Mouse (Mus musculus) liver, embryonic 15.5 days (tissue): ENCODE measurements around the gene Vsx1. TPM values are rescaled to one million over a fixed set of nuclear protein-coding genes. Genes with fewer than 3 reads are reported as not detected.

Experiments
- ATAC-seq: fragments of 200-750 bp; cut with Nextera tagmentation; 2 replicates; pipeline ENCODE4 v1.8.0; 2017; ENCODE audit warnings: moderate number of reproducible peaks, mild to moderate bottlenecking, moderate library complexity; ENCODE audit not compliant: insufficient read depth
- H3K27ac ChIP-seq: fragments of 300-500 bp; sonication (generic); replicated peaks from 2 replicates; pipeline ENCODE4 v1.5.1; 2015; ENCODE audit warnings: mild to moderate bottlenecking, inconsistent platforms
- H3K27me3 ChIP-seq: fragments of 300-500 bp; sonication (generic); 2 replicates; pipeline ENCODE4 v1.6.1; 2015; ENCODE audit warnings: mild to moderate bottlenecking, inconsistent platforms
- H3K36me3 ChIP-seq: fragments of 300-500 bp; sonication (generic); replicated peaks from 2 replicates; pipeline ENCODE4 v1.6.1; 2015; ENCODE audit warnings: moderate library complexity, mild to moderate bottlenecking, inconsistent platforms
- H3K4me1 ChIP-seq: fragments of 300-500 bp; sonication (generic); replicated peaks from 2 replicates; pipeline ENCODE4 v1.6.1; 2015; ENCODE audit warnings: inconsistent platforms
- H3K4me2 ChIP-seq: fragments of 300-500 bp; sonication (generic); 2 replicates; pipeline ENCODE4 v1.6.1; 2015; ENCODE audit warnings: moderate library complexity, mild to moderate bottlenecking, inconsistent platforms
- H3K4me3 ChIP-seq: fragments of 300-500 bp; sonication (generic); replicated peaks from 2 replicates; pipeline ENCODE4 v1.5.1; 2015; ENCODE audit warnings: mild to moderate bottlenecking, inconsistent platforms
- H3K9ac ChIP-seq: fragments of 300-500 bp; sonication (generic); 2 replicates; pipeline ENCODE4 v1.6.1; 2015; ENCODE audit warnings: moderate library complexity, mild to moderate bottlenecking, inconsistent platforms
- H3K9me3 ChIP-seq: fragments of 300-500 bp; sonication (generic); replicated peaks from 2 replicates; pipeline ENCODE4 v1.6.1; 2016; ENCODE audit warnings: inconsistent platforms
- WGBS: fragments of 180-500 bp; shearing (Covaris S2); methylation state at CpG from one replicate; pipeline ENCODE4 v1.1.7; 2015; ENCODE audit warnings: mixed read lengths; ENCODE audit not compliant: insufficient replicate concordance; 5-methylcytosine and 5-hydroxymethylcytosine counted together
- polyA plus RNA-seq: library from polyadenylated mRNA; unstranded; fragments of >200 nt; fragmentation: Nextera tagmentation; extraction: Ambion mirVana; gene quantifications from 2 replicates; pipeline ENCODE4 v1.2.1, GENCODE M21; 2015

The Vsx1 gene
- polyA plus RNA-seq, 1 experiment from 2014 or later, result not detected

GRCm38 (mm10) chr2:150667065-150667819, 21.9 kb downstream of the Vsx1 start:
- ATAC-seq, result peak; percentile 30
- H3K36me3 ChIP-seq, result no peaks in the 10 kb centered on the region
- WGBS, result under 1% methylated on average over 17 of the region's 17 CpGs
- peak overlapping the region; percentile 84 for H3K9ac ChIP-seq
- H3K27ac ChIP-seq, result peak overlapping the region; percentile 95
- no peaks in the 10 kb centered on the region for H3K9me3 ChIP-seq
- H3K4me3 ChIP-seq, result peak overlapping the region; percentile 82
- H3K4me2 ChIP-seq, result peak overlapping the region; percentile 96
- no peaks in the 10 kb centered on the region for H3K27me3 ChIP-seq
- peaks cover 88% of the 10 kb centered on the region for H3K4me1 ChIP-seq

- peak overlapping the region; percentile 95 for H3K27ac ChIP-seq
- no peak for ATAC-seq
- H3K4me2 ChIP-seq, result peak overlapping the region; percentile 96
- H3K9me3 ChIP-seq, result no peaks in the 10 kb centered on the region
- peaks cover 90% of the 10 kb centered on the region for H3K4me1 ChIP-seq
- no peaks in the 10 kb centered on the region for H3K36me3 ChIP-seq
- peak overlapping the region; percentile 84 for H3K9ac ChIP-seq
- H3K27me3 ChIP-seq, result no peaks in the 10 kb centered on the region
- H3K4me3 ChIP-seq, result peak overlapping the region; percentile 82
- 26% methylated on average over 7 of the region's 7 CpGs for WGBS
Observed at GRCm38 (mm10) chr2:150666723-150667064, 22.5 kb downstream of the Vsx1 start.

GRCm38 (mm10) chr2:150665534-150666451, 23.4 kb downstream of the Vsx1 start:
- 0 out of 2 replicates have a peak, but pooled peaks cover 5% of the 10 kb centered on the region for H3K36me3 ChIP-seq
- H3K9ac ChIP-seq, result peak overlapping the region; percentile 28; the same call in 1 of the 2 replicates
- H3K27me3 ChIP-seq, result no peaks in the 10 kb centered on the region
- H3K4me2 ChIP-seq, result peak overlapping the region; percentile 96
- peak overlapping the region; percentile 82 for H3K4me3 ChIP-seq
- WGBS, result 7% methylated on average over 10 of the region's 10 CpGs
- no peaks in the 10 kb centered on the region for H3K9me3 ChIP-seq
- peaks cover 90% of the 10 kb centered on the region for H3K4me1 ChIP-seq
- ATAC-seq, result peak; percentile 71
- H3K27ac ChIP-seq, result peak overlapping the region; percentile 95

GRCm38 (mm10) chr2:150665006-150665405, 24.2 kb downstream of the Vsx1 start:
- Histone ChIP-seq H3K27me3 (no peaks in the 10 kb centered on the region), H3K9me3 (no peaks in the 10 kb centered on the region), H3K27ac (peak overlapping the region; percentile 95), H3K4me1 (peaks cover 92% of the 10 kb centered on the region), H3K36me3 (peaks cover 12% of the 10 kb centered on the region), H3K9ac (peak overlapping the region; percentile 28), H3K4me3 (peak overlapping the region; percentile 82), H3K4me2 (peak overlapping the region; percentile 96)
- ATAC-seq, result no peak
- WGBS, result 14% methylated on average over 2 of the region's 2 CpGs

GRCm38 (mm10) chr2:150664152-150664920, 24.8 kb downstream of the Vsx1 start:
- Histone ChIP-seq H3K27me3 (no peaks in the 10 kb centered on the region), H3K36me3 (peaks cover 19% of the 10 kb centered on the region), H3K9ac (peak overlapping the region; percentile 28), H3K4me1 (peaks cover 89% of the 10 kb centered on the region), H3K27ac (peak overlapping the region; percentile 95), H3K4me3 (peak overlapping the region; percentile 82), H3K9me3 (no peaks in the 10 kb centered on the region), H3K4me2 (peak overlapping the region; percentile 96)
- no peak for ATAC-seq
- WGBS, result 34% methylated on average over 5 of the region's 5 CpGs

- 58% methylated on average over 9 of the region's 9 CpGs for WGBS
- ATAC-seq, result no peak
- Histone ChIP-seq H3K4me2 (peak overlapping the region; percentile 96), H3K4me3 (no peak overlapping the region), H3K36me3 (peaks cover 30% of the 10 kb centered on the region), H3K27me3 (no peaks in the 10 kb centered on the region), H3K9ac (no peak overlapping the region), H3K4me1 (peaks cover 78% of the 10 kb centered on the region), H3K27ac (peak overlapping the region; percentile 95), H3K9me3 (no peaks in the 10 kb centered on the region)
Observed at GRCm38 (mm10) chr2:150663255-150663654, 25.9 kb downstream of the Vsx1 start.

GRCm38 (mm10) chr2:150662007-150662406, 27.2 kb downstream of the Vsx1 start:
- no peaks in the 10 kb centered on the region for H3K9me3 ChIP-seq
- 86% methylated on average over 2 of the region's 2 CpGs for WGBS
- H3K27ac ChIP-seq, result no peak overlapping the region

GRCm38 (mm10) chr2:150660668-150661451, 28.3 kb downstream of the Vsx1 start:
- no peak for ATAC-seq
- Histone ChIP-seq H3K9ac (no peak overlapping the region), H3K4me3 (no peak overlapping the region), H3K27me3 (no peaks in the 10 kb centered on the region), H3K4me2 (no peak overlapping the region), H3K36me3 (peaks cover 54% of the 10 kb centered on the region), H3K4me1 (peaks cover 76% of the 10 kb centered on the region), H3K27ac (peak overlapping the region; percentile 29; the same call in 1 of the 2 replicates), H3K9me3 (no peaks in the 10 kb centered on the region)
- WGBS, result 75% methylated on average over 5 of the region's 5 CpGs

More at GRCm38 (mm10) chr2:150662007-150662406, 27.2 kb downstream of the Vsx1 start:
- Histone ChIP-seq H3K4me3 (no peak overlapping the region), H3K9ac (no peak overlapping the region), H3K27me3 (no peaks in the 10 kb centered on the region), H3K4me1 (peaks cover 78% of the 10 kb centered on the region), H3K36me3 (peaks cover 42% of the 10 kb centered on the region), H3K4me2 (no peak overlapping the region)
- no peak for ATAC-seq

- ATAC-seq, result no peak
- 0 out of 2 replicates have a peak overlapping the region, but pooled peaks have one; percentile 29 for H3K27ac ChIP-seq
- no peaks in the 10 kb centered on the region for H3K9me3 ChIP-seq
- no peak overlapping the region for H3K4me2 ChIP-seq
- no peak overlapping the region for H3K9ac ChIP-seq
- WGBS, result 60% methylated on average over 4 of the region's 4 CpGs
- peaks cover 71% of the 10 kb centered on the region for H3K4me1 ChIP-seq
- H3K27me3 ChIP-seq, result no peaks in the 10 kb centered on the region
- H3K4me3 ChIP-seq, result no peak overlapping the region
- H3K36me3 ChIP-seq, result peaks cover 59% of the 10 kb centered on the region
Observed at GRCm38 (mm10) chr2:150660049-150660448, 29.1 kb downstream of the Vsx1 start.
